ENCODE assay signal across 11 mouse cellular contexts in genomic region chr2:155756855-155757566, GRCm38 (mm10). TPM values are rescaled to one million over a fixed set of nuclear protein-coding genes. Genes with fewer than 3 reads are reported as not detected.
DNase-seq lines count a peak whose midpoint lies in the region; ATAC-seq and TF ChIP-seq lines count a peak whose summit lies in the region.
"Had no signal": no experiment of that assay in that cellular context is flagged by ENCODE, and none has a peak within 500 bp of the region (broad histone marks: within the 10 kb centered on the region; RNA-seq: fewer than 3 reads in every experiment).

No protein-coding gene starts in this region.

- DNase-seq in cerebellum, adult 11 months, result peak; percentile 40
- no peak for DNase-seq in cerebellum, postnatal 4 days (ENCODE audit: low spot score in 2 of 2)
- no peak for DNase-seq in layer of hippocampus, adult 2 months (ENCODE audit: low spot score in 2 of 2)
- no peak for DNase-seq in layer of hippocampus, postnatal 36 days
- peak; percentile 56 for DNase-seq in cerebellum, adult 9-11 months
- no peak for DNase-seq in gastrocnemius, postnatal 25 days

- peak; percentile 56 for TF ChIP-seq CTCF in layer of hippocampus, adult 2 months (conservative IDR thresholded peaks at IDR 0.05)
- TF ChIP-seq CTCF in E14TG2a.4 (conservative IDR thresholded peaks at IDR 0.05; ENCODE audit: low read length), result peak; percentile 44

- H3K27me3 ChIP-seq in E14TG2a.4 (ENCODE audit: insufficient read depth, low read length), result peaks cover 33% of the 10 kb centered on the region
- H3K27me3 ChIP-seq: embryonic facial prominence, embryonic 15.5 days had no signal

- H3K27ac ChIP-seq in layer of hippocampus, adult 2 months, result no peak overlapping the region
- H3K27ac ChIP-seq: embryonic facial prominence, embryonic 15.5 days had no signal

- no peaks in the 10 kb centered on the region for H3K9me3 ChIP-seq in E14TG2a.4 (ENCODE audit: low read length)
- H3K9me3 ChIP-seq: embryonic facial prominence, embryonic 15.5 days had no signal

- H3K4me1 ChIP-seq in E14TG2a.4 (replicated peaks; ENCODE audit: low read depth, low read length), result peaks cover 14% of the 10 kb centered on the region
- H3K4me1 ChIP-seq: embryonic facial prominence, embryonic 15.5 days had no signal

- no peak overlapping the region for H3K4me3 ChIP-seq in layer of hippocampus, adult 2 months
- H3K4me3 ChIP-seq in E14TG2a.4 (replicated peaks; ENCODE audit: low read length), result no peak overlapping the region
- H3K4me3 ChIP-seq: embryonic facial prominence, embryonic 15.5 days had no signal

- no peak for ATAC-seq in monocyte, adult 5-6 weeks (replicated peaks; ENCODE audit: insufficient number of reproducible peaks, low FRiP score, low TSS enrichment, poor library complexity, severe bottlenecking)
- ATAC-seq: CD4-positive, CD25-positive, alpha-beta regulatory T cell, adult 4 months had no signal

- no peaks in the 10 kb centered on the region for H3K36me3 ChIP-seq in E14TG2a.4 (ENCODE audit: insufficient read depth, low read length)
- H3K36me3 ChIP-seq: embryonic facial prominence, embryonic 15.5 days had no signal

RNA-seq across cellular contexts. Expression of gene Procr, which starts 6.1 kb away (rescaled TPM):
- total RNA-seq in layer of hippocampus, adult 2 months (2021), result under 1 TPM; 0.81 to 0.97 TPM
- 1 to 10 TPM in 1 of 2 experiments, under 1 TPM in 1; 0.63 to 1.3 TPM for total RNA-seq in layer of hippocampus, postnatal 36 days (2021)
- total RNA-seq in monocyte, adult 5-6 weeks (2017), result not detected in 3 replicates
- total RNA-seq in gastrocnemius, postnatal 25 days (2021), result 10 to 100 TPM in 1 of 2 experiments, 1 to 10 TPM in 1; 5.9 to 12.4 TPM

RNA-seq across cellular contexts. Expression of gene Mmp24, which starts 18.1 kb away (rescaled TPM):
- 10 to 100 TPM; 36.8 to 38.5 TPM for total RNA-seq in layer of hippocampus, adult 2 months (2021)
- 10 to 100 TPM; 42.0 to 46.5 TPM for total RNA-seq in layer of hippocampus, postnatal 36 days (2021)
- total RNA-seq in monocyte, adult 5-6 weeks (2017), result 0.10 TPM in 1 of 3 replicates, not detected in the others
- total RNA-seq in gastrocnemius, postnatal 25 days (2021), result not detected

RNA-seq across cellular contexts. Expression of gene Gm17581, which starts 21.3 kb away (rescaled TPM):
- not detected for total RNA-seq in layer of hippocampus, adult 2 months (2021)
- not detected for total RNA-seq in layer of hippocampus, postnatal 36 days (2021)
- not detected in 3 replicates for total RNA-seq in monocyte, adult 5-6 weeks (2017)
- total RNA-seq in gastrocnemius, postnatal 25 days (2021), result not detected
- total RNA-seq: gastrocnemius, postnatal 4 days had no signal

RNA-seq across cellular contexts. Expression of gene Edem2, which starts 27.7 kb away (rescaled TPM):
- 10 to 100 TPM; 23.6 to 24.8 TPM for total RNA-seq in layer of hippocampus, adult 2 months (2021)
- 10 to 100 TPM; 21.7 to 25.0 TPM for total RNA-seq in layer of hippocampus, postnatal 36 days (2021)
- total RNA-seq in monocyte, adult 5-6 weeks (2017), result 28.7 to 43.2 TPM (median 37.4 TPM) in 3 replicates
- total RNA-seq in gastrocnemius, postnatal 25 days (2021), result 1 to 10 TPM; 3.9 to 5.0 TPM

Comparison
In these comparisons a context has a peak if more than half of its experiments do, and no peak if none do; other contexts are left out.
1. DNase-seq: peak in cerebellum, adult 11 months (single experiment) and cerebellum, adult 9-11 months (single experiment); none in cerebellum, postnatal 4 days (0 of 2), layer of hippocampus, adult 2 months (0 of 2), layer of hippocampus, postnatal 36 days (0 of 2) and gastrocnemius, postnatal 25 days (single experiment).
2. RNA of gene Mmp24, which starts 18.1 kb away (total RNA-seq): 42.0 to 46.5 TPM in layer of hippocampus, postnatal 36 days and 36.8 to 38.5 TPM in layer of hippocampus, adult 2 months; not detected in gastrocnemius, postnatal 25 days and 0.10 TPM in monocyte, adult 5-6 weeks; every median in the first group is over 10 times any median in the second.